Mouse (Mus musculus): Measurements from ENCODE around the gene Gm10181. TPM values are rescaled to one million over a fixed set of nuclear protein-coding genes. Genes with fewer than 3 reads are reported as not detected.

Gene Gm10181
- polyA plus RNA-seq, 1 experiment from 2014 or later: not detected

GRCm38 (mm10) chr9:25132253-25132652, 43.0 kb downstream of the Gm10181 start:
- no peaks in the 10 kb centered on the region for H3K4me1 ChIP-seq (replicated peaks; ENCODE audit: control insufficient read depth, insufficient read depth, low read length)
- peaks cover 3% of the 10 kb centered on the region; the same call in 1 of the 2 replicates for H3K36me3 ChIP-seq (ENCODE audit: control insufficient read depth, insufficient read depth, low read length)
- H3K27ac ChIP-seq (ENCODE audit: low read depth, low read length): no peak overlapping the region
- no peak overlapping the region for H3K4me3 ChIP-seq (ENCODE audit: low read depth, low read length)
- no peaks in the 10 kb centered on the region for H3K9me3 ChIP-seq (ENCODE audit: control insufficient read depth, low read length)
- H3K9ac ChIP-seq (ENCODE audit: low read depth, low read length): no peak overlapping the region
- no peak overlapping the region for H3K4me2 ChIP-seq
- ATAC-seq (replicated peaks; ENCODE audit: low FRiP score) (no peak), DNase-seq (ENCODE audit: low spot score) (no peak)
- H3K27me3 ChIP-seq (replicated peaks; ENCODE audit: control insufficient read depth, insufficient read depth, low read length): no peaks in the 10 kb centered on the region

- Histone ChIP-seq H3K27me3 (replicated peaks; ENCODE audit: control insufficient read depth, insufficient read depth, low read length) (no peaks in the 10 kb centered on the region), H3K4me1 (replicated peaks; ENCODE audit: control insufficient read depth, insufficient read depth, low read length) (no peaks in the 10 kb centered on the region), H3K9ac (ENCODE audit: low read depth, low read length) (no peak overlapping the region), H3K36me3 (ENCODE audit: control insufficient read depth, insufficient read depth, low read length) (peaks cover 3% of the 10 kb centered on the region; the same call in 1 of the 2 replicates), H3K27ac (ENCODE audit: low read depth, low read length) (no peak overlapping the region), H3K4me2 (no peak overlapping the region), H3K9me3 (ENCODE audit: control insufficient read depth, low read length) (no peaks in the 10 kb centered on the region), H3K4me3 (ENCODE audit: low read depth, low read length) (no peak overlapping the region)
- 55% methylated on average over 4 of the region's 4 CpGs for WGBS
- no peak for DNase-seq (ENCODE audit: low spot score)
- ATAC-seq (replicated peaks; ENCODE audit: low FRiP score): no peak
Observed at GRCm38 (mm10) chr9:25132920-25133319, 43.7 kb downstream of the Gm10181 start.

GRCm38 (mm10) chr9:25138900-25139299, 49.7 kb downstream of the Gm10181 start:
- ATAC-seq (replicated peaks; ENCODE audit: low FRiP score) (no peak), DNase-seq (ENCODE audit: low spot score) (no peak)
- Histone ChIP-seq H3K9ac (ENCODE audit: low read depth, low read length) (no peak overlapping the region), H3K4me2 (no peak overlapping the region), H3K4me1 (replicated peaks; ENCODE audit: control insufficient read depth, insufficient read depth, low read length) (peaks cover 2% of the 10 kb centered on the region), H3K4me3 (ENCODE audit: low read depth, low read length) (no peak overlapping the region), H3K27me3 (replicated peaks; ENCODE audit: control insufficient read depth, insufficient read depth, low read length) (no peaks in the 10 kb centered on the region), H3K9me3 (ENCODE audit: control insufficient read depth, low read length) (no peaks in the 10 kb centered on the region), H3K36me3 (ENCODE audit: control insufficient read depth, insufficient read depth, low read length) (no peaks in the 10 kb centered on the region), H3K27ac (ENCODE audit: low read depth, low read length) (no peak overlapping the region)
- 96% methylated on average over 1 of the region's 1 CpGs for WGBS

Other genes with a start within 250 kb of the Gm10181 start
- 23.2 and 27.0 TPM in 2 replicates for gene Herpud2, start 62.4 kb downstream of the Gm10181 start, polyA plus RNA-seq (2014; fragmentation: Nextera tagmentation; extraction: Ambion mirVana)
- gene Sept7, start 163.0 kb downstream of the Gm10181 start, polyA plus RNA-seq (2014; fragmentation: Nextera tagmentation; extraction: Ambion mirVana): 219 and 236 TPM in 2 replicates

All from liver, embryonic 11.5 days (tissue).